Mouse (Mus musculus): ENCODE measurements at regions not wholly inside any gene's neighbourhood (a gene's known extent, or its start where the extent isn't known, plus 50 kb on each side); places are given as distances from the start of the nearest gene placed in this dataset.

GRCm38 (mm10) chr4:127750781-127751180, 220.0 kb downstream of the CK137956 start:
- WGBS = 93% methylated on average over 3 of the region's 3 CpGs
- no peak overlapping the region for H3K9ac ChIP-seq (replicated peaks)
- H3K4me3 ChIP-seq (replicated peaks) = no peak overlapping the region
- no peaks in the 10 kb centered on the region for H3K9me3 ChIP-seq
- ATAC-seq = no peak
- no peaks in the 10 kb centered on the region for H3K27me3 ChIP-seq
- no peaks in the 10 kb centered on the region for H3K36me3 ChIP-seq
- no peak overlapping the region for H3K27ac ChIP-seq
- no peaks in the 10 kb centered on the region for H3K4me1 ChIP-seq (replicated peaks)
- H3K4me2 ChIP-seq (replicated peaks) = no peak overlapping the region

DNA sequence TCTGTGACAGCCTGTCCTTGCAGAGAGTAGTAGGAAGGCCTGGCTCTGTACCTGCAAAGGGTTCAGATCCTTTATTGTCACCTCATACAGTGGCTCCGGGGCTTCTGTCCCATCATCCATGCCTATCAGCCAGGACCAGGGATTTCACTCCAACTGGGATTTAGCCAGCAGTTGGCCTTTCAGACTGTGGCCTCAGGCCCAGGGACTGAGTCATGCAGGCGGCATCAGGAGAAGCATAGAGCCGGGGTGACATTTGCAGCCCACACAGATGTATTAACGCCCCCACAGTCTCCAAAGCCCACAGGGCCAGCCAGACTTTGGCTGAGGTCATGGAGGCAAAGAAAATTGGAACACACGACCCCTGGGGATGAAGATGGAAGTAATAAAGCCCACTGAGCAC, 222.9 kb downstream of the CK137956 start:
- 75% methylated on average over 5 of the region's 5 CpGs for WGBS
- Histone ChIP-seq H3K27ac (no peak overlapping the region), H3K4me1 (replicated peaks) (no peaks in the 10 kb centered on the region)

DNA sequence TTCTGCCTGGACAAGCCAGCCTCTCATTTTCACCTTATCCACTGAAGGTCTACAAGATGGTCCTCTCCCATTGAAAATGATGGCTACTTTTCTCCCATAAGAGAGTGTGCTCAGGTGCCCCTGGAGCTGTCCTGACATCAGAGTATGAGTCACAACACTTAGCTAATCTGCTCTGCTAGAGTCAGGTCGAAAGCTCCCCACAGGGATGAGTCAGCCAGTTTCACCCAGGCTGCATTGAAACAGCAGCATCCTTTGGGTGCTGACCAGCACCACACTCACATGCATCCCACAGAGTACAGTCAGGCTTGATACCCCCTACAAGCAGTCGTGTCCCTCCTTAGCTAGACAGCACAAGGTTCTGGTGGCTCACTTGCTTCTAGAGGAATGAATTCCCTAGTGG, 234.0 kb downstream of the CK137956 start:
- Histone ChIP-seq H3K4me2 (replicated peaks) (no peak overlapping the region), H3K9me3 (no peaks in the 10 kb centered on the region), H3K4me3 (replicated peaks) (no peak overlapping the region), H3K27me3 (no peaks in the 10 kb centered on the region), H3K27ac (no peak overlapping the region), H3K4me1 (replicated peaks) (peaks cover 9% of the 10 kb centered on the region; the same call in 1 of the 2 replicates), H3K9ac (replicated peaks) (no peak overlapping the region), H3K36me3 (no peaks in the 10 kb centered on the region)
- no peak for ATAC-seq
- WGBS = 96% methylated on average over 2 of the region's 2 CpGs

More for the DNA sequence above, 222.9 kb downstream of the CK137956 start:
- H3K4me2 ChIP-seq (replicated peaks) = no peak overlapping the region
- no peak for ATAC-seq
- H3K4me3 ChIP-seq (replicated peaks) = no peak overlapping the region
- 0 out of 2 replicates have a peak, but pooled peaks cover 3% of the 10 kb centered on the region for H3K9me3 ChIP-seq
- H3K9ac ChIP-seq (replicated peaks) = no peak overlapping the region
- no peaks in the 10 kb centered on the region for H3K27me3 ChIP-seq
- no peaks in the 10 kb centered on the region for H3K36me3 ChIP-seq

DNA sequence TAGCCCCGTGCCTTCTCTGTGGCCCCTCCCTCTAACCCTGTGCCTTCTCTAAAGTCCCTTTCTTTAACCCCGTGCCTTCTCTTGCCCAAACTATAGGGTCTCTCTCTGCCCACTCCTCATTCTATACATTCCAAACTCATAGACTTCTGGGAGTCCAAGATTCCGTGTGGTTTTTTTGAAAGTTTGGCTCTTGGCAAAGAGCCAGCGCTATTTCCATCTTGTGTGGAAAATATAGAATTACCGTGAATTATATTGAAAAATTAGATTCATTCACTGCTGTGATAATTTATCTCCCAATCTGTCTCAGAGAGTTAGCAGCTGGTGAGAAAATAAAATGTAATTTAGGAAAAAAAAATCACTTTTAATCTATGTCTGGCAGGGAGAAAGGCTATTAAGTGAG, 234.6 kb downstream of the CK137956 start:
- 73% methylated on average over 5 of the region's 5 CpGs for WGBS
- no peaks in the 10 kb centered on the region for H3K27me3 ChIP-seq
- no peak for ATAC-seq
- no peaks in the 10 kb centered on the region for H3K36me3 ChIP-seq
- H3K4me2 ChIP-seq (replicated peaks) = no peak overlapping the region
- peaks cover 9% of the 10 kb centered on the region; the same call in 1 of the 2 replicates for H3K4me1 ChIP-seq (replicated peaks)
- no peak overlapping the region for H3K9ac ChIP-seq (replicated peaks)
- no peak overlapping the region for H3K4me3 ChIP-seq (replicated peaks)
- H3K9me3 ChIP-seq = no peaks in the 10 kb centered on the region
- H3K27ac ChIP-seq = no peak overlapping the region

DNA sequence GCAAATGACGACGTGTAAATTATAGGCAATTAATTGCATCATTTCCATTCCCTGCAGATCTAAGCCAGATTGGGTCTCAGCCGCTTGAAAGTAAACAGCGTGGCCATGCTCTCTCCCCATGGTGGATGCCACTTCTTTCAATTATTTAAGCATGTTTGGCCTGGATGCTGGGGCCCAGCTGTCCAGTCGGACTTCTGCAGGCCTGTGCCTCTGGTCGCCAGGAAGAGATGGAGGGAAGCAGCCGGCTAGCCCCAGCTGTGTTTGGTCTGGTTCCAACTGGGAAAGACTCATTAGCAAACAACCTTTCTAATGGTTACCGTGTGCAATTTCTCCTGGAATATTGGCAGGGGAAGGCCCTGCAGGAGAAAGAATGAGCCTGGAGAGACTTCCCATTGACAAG, 236.1 kb downstream of the CK137956 start:
- no peak overlapping the region for H3K9ac ChIP-seq (replicated peaks)
- no peaks in the 10 kb centered on the region for H3K36me3 ChIP-seq
- H3K27me3 ChIP-seq = no peaks in the 10 kb centered on the region
- peak overlapping the region; percentile 45; the same call in 1 of the 2 replicates for H3K27ac ChIP-seq
- no peak overlapping the region for H3K4me2 ChIP-seq (replicated peaks)
- H3K9me3 ChIP-seq = no peaks in the 10 kb centered on the region
- peaks cover 9% of the 10 kb centered on the region; the same call in 1 of the 2 replicates for H3K4me1 ChIP-seq (replicated peaks)
- no peak overlapping the region for H3K4me3 ChIP-seq (replicated peaks)
- 33% methylated on average over 8 of the region's 8 CpGs for WGBS
- peak; percentile 58; the same call in 1 of the 2 replicates for ATAC-seq

GRCm38 (mm10) chr4:127718661-127719060, 252.1 kb downstream of the CK137956 start:
- ATAC-seq = no peak
- H3K9ac ChIP-seq (replicated peaks) = no peak overlapping the region
- H3K9me3 ChIP-seq = no peaks in the 10 kb centered on the region
- no peaks in the 10 kb centered on the region for H3K27me3 ChIP-seq
- no peak overlapping the region for H3K4me2 ChIP-seq (replicated peaks)
- WGBS = 82% methylated on average over 5 of the region's 5 CpGs
- no peak overlapping the region for H3K27ac ChIP-seq
- H3K4me3 ChIP-seq (replicated peaks) = no peak overlapping the region
- no peaks in the 10 kb centered on the region for H3K4me1 ChIP-seq (replicated peaks)
- H3K36me3 ChIP-seq = no peaks in the 10 kb centered on the region

- 78% methylated on average over 10 of the region's 10 CpGs for WGBS
- peak overlapping the region; percentile 57 for H3K27ac ChIP-seq
- peak; percentile 84 for ATAC-seq
These were observed 258.5 kb downstream of the CK137956 start for GRCm38 (mm10) chr4:127712274-127712673.

GRCm38 (mm10) chr4:127710816-127711215, 259.9 kb downstream of the CK137956 start:
- Histone ChIP-seq H3K36me3 (no peaks in the 10 kb centered on the region), H3K9ac (replicated peaks) (no peak overlapping the region), H3K4me1 (replicated peaks) (peaks cover 18% of the 10 kb centered on the region), H3K27me3 (no peaks in the 10 kb centered on the region), H3K9me3 (no peaks in the 10 kb centered on the region), H3K4me2 (replicated peaks) (no peak overlapping the region), H3K27ac (peak overlapping the region; percentile 8; the same call in 1 of the 2 replicates), H3K4me3 (replicated peaks) (no peak overlapping the region)
- WGBS = 59% methylated on average over 4 of the region's 4 CpGs
- no peak for ATAC-seq

More at GRCm38 (mm10) chr4:127712274-127712673, 258.5 kb downstream of the CK137956 start:
- Histone ChIP-seq H3K4me3 (replicated peaks) (no peak overlapping the region), H3K36me3 (no peaks in the 10 kb centered on the region), H3K9me3 (no peaks in the 10 kb centered on the region), H3K4me1 (replicated peaks) (peaks cover 18% of the 10 kb centered on the region), H3K9ac (replicated peaks) (no peak overlapping the region), H3K4me2 (replicated peaks) (no peak overlapping the region), H3K27me3 (no peaks in the 10 kb centered on the region)

DNA sequence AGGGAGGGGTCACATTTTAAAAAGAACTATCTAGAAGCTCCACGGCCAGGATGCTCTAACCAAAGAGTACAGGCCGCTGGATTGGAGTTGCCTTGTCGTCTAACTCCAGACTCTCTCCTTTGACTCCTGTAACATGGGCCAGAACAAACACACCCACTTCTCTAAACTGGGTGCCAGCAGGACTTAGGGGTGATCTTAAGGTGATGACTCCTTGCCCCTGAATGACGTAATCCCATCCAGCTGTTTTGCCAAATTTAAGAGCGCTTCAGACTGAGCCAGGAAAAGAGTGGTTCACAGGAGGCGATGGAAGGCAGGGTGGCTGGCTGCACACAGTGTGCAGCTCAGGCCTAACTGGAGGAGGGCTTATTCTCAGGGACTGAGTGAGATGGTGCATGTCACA, 261.0 kb downstream of the CK137956 start:
- H3K27ac ChIP-seq = no peak overlapping the region
- no peaks in the 10 kb centered on the region for H3K9me3 ChIP-seq
- no peak overlapping the region for H3K4me3 ChIP-seq (replicated peaks)
- no peaks in the 10 kb centered on the region for H3K36me3 ChIP-seq
- H3K4me1 ChIP-seq (replicated peaks) = peaks cover 18% of the 10 kb centered on the region
- no peaks in the 10 kb centered on the region for H3K27me3 ChIP-seq
- no peak overlapping the region for H3K9ac ChIP-seq (replicated peaks)
- no peak for ATAC-seq
- WGBS = 78% methylated on average over 6 of the region's 6 CpGs
- H3K4me2 ChIP-seq (replicated peaks) = no peak overlapping the region

- H3K4me2 ChIP-seq (replicated peaks) = no peak overlapping the region
- H3K9me3 ChIP-seq = no peaks in the 10 kb centered on the region
- no peak overlapping the region for H3K27ac ChIP-seq
- H3K9ac ChIP-seq (replicated peaks) = no peak overlapping the region
- ATAC-seq = no peak
- no peaks in the 10 kb centered on the region for H3K27me3 ChIP-seq
- no peak overlapping the region for H3K4me3 ChIP-seq (replicated peaks)
- no peaks in the 10 kb centered on the region for H3K36me3 ChIP-seq
- 76% methylated on average over 3 of the region's 3 CpGs for WGBS
- peaks cover 18% of the 10 kb centered on the region for H3K4me1 ChIP-seq (replicated peaks)
These were observed 262.6 kb downstream of the CK137956 start for GRCm38 (mm10) chr4:127708186-127708585.

DNA sequence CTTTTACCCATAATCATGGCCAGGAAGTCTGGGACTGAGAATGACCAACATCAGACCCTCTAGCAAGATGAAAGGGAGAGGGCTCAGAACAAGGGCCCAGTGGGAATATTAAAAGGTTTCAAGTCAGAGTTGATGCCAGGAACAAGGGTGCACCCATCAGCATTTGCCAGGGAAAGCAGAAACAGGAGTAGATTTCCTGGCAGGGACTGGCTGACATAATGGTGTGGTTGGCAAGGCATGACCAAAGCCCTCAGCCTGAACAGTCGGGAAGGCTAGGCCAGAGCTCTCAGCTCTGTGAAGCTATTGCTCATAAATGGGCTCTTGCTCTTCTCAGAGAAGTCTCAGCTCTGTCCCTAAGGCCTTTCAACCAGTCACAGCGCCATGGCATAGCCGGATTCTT, 263.6 kb downstream of the CK137956 start:
- Histone ChIP-seq H3K4me2 (replicated peaks) (no peak overlapping the region), H3K27ac (no peak overlapping the region), H3K27me3 (no peaks in the 10 kb centered on the region), H3K4me3 (replicated peaks) (no peak overlapping the region), H3K9ac (replicated peaks) (no peak overlapping the region), H3K36me3 (no peaks in the 10 kb centered on the region), H3K4me1 (replicated peaks) (peaks cover 16% of the 10 kb centered on the region), H3K9me3 (no peaks in the 10 kb centered on the region)
- no peak for ATAC-seq
- WGBS = 96% methylated on average over 3 of the region's 3 CpGs

GRCm38 (mm10) chr4:127701651-127702050, 269.1 kb downstream of the CK137956 start:
- no peak overlapping the region for H3K4me2 ChIP-seq (replicated peaks)
- ATAC-seq = no peak
- WGBS = 96% methylated on average over 11 of the region's 11 CpGs
- no peaks in the 10 kb centered on the region for H3K4me1 ChIP-seq (replicated peaks)
- no peaks in the 10 kb centered on the region for H3K9me3 ChIP-seq
- no peaks in the 10 kb centered on the region for H3K36me3 ChIP-seq
- H3K27me3 ChIP-seq = no peaks in the 10 kb centered on the region
- H3K27ac ChIP-seq = no peak overlapping the region
- H3K4me3 ChIP-seq (replicated peaks) = no peak overlapping the region
- no peak overlapping the region for H3K9ac ChIP-seq (replicated peaks)

- ATAC-seq = no peak
- Histone ChIP-seq H3K36me3 (no peaks in the 10 kb centered on the region), H3K9ac (replicated peaks) (no peak overlapping the region), H3K9me3 (no peaks in the 10 kb centered on the region), H3K4me2 (replicated peaks) (no peak overlapping the region), H3K4me1 (replicated peaks) (no peaks in the 10 kb centered on the region), H3K27ac (no peak overlapping the region), H3K4me3 (replicated peaks) (no peak overlapping the region), H3K27me3 (no peaks in the 10 kb centered on the region)
- WGBS = 48% methylated on average over 4 of the region's 4 CpGs
These were observed 280.8 kb downstream of the CK137956 start for GRCm38 (mm10) chr4:127689986-127690385.

Measured in midbrain, embryonic 13.5 days (tissue).